Mouse (Mus musculus) thymus, postnatal 10 days (tissue): Measurements from ENCODE around the gene Hs3st3b1.

Experiments used
- DNase-seq, 2 experiments: peaks; one replicate each; pipeline ENCODE4 v3.0.0; 2021; ENCODE audit warnings: low spot score in 2 of 2

Gene Hs3st3b1

DNA sequence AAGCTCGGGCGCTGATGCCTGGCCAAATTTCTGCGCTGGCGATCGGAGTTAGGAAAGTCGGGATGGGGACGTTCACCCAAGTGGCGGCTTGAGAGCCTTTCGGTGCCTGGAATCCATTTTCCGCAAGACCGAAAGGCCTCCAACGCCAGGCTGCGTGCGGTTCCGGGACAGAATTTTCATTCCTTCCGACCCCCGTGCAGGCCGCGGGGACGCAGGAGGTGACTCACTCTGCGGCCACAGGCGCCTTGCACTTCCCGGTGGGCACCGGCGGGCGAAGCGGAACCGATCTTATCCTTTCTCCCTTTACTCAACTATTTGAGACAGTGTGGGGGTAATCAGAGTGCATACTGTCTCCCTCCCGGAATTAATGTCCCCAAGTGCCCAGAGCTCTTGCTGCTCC is 1.3 kb upstream of the Hs3st3b1 start:
- DNase-seq: no peak

DNA sequence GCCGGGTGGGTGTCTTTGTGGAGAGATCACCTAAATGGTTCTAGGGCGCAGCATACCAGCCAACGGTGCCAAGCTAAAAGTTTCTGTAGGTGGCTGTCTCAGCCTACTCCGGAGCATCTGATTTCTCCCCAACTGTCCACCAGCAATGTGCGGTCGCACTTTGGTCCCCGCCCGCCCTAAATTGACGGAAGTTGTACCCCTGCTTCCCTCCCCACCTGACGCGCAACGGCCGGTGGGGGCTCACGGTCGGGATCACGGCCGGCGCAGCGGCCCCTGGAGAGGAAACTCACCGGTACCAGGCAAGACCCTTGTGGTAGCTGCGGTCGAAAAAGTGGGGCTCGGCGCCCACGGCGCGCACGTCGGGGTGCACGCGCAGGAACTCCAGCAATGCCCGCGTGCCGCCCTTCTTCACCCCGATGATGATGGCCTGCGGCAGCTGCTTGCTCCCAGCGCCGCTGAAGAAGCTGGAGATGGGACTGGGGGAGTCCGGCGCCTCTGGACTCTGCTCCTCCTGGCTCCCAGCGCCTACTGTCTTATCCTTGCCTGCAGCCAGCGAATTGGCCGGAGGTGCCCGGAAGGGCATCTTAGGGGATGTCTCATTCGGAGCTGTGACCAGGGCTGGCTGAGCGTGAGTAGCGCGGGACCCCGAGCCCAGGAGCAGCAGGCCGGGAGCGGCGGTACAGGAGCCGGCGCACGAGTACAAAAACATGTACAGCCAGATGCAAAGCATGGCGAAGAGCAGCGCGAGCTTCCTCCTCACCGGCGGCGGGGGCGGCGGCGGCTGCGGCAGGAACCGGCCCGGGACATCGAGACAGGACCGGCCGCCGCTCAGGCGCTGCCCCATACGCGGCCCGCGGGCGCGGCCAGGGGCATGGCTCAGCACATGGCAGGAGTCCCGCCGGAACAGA is 792 bp downstream of the Hs3st3b1 start:
- peak in 1 of 2 experiments; percentile 15 for DNase-seq

DNA sequence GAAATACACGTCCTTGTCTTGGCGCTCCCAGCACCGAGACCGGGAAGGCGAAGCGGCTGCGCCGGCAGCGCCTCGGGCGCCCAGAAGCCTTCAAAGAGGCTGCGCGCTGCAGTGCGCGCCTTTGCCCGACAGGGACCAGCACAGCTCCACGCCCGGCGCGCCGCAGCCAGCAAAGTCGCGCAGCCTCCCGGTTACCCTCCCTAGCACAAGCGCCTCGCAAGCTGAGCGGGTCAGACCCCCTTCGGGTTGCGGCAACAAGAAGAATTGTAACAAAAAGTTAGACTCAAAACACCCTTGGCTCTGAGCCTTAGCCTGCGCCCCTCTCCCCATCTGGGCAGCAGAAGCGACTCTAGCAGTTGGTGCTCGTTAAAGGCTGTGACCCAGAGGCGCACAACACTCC is 1.6 kb downstream of the Hs3st3b1 start:
- DNase-seq: peak; percentile 60 to 78

DNA sequence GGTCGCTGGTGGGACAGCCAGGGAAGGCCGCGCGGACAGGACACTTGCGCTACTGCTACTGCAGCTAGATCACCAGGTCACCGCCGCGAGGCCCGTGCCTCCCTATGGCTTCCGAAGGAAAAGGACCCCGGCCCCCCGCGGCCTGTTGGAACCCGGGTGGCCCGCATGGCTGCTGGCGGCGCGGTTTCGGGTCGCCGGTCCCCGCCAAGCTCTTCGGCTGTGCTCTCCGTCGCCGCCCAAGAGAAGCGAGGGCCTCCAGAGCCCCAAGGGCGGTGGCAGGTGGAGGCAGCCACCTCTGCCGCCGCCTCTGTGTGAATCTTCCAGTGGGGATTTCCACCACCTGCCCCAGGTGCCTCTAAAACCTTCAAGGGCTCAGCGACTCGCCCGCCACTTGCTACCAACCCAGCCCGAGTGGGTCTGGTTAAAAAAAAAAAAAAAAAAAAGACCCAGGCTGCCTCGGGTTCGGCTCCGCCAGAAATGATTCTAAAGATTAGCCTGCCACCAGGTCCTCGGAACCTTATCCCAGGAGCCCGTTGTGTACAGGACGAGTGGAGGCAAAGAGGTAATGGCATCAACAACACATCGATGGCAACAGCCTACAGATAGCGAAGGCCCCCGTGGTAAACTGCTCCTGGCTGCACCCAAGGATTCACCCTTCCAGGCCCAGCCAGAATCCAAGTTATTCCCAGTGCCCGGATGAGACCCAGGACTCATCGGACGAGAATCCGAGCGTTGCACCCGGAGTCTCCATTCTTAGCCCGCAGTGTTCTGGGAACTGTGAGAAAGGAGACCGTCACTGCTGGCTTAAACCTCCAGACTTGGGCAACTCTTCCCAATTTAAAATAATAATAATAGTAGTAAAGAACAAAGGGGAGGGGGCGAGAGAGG is 2.6 kb downstream of the Hs3st3b1 start:
- no peak for DNase-seq

DNA sequence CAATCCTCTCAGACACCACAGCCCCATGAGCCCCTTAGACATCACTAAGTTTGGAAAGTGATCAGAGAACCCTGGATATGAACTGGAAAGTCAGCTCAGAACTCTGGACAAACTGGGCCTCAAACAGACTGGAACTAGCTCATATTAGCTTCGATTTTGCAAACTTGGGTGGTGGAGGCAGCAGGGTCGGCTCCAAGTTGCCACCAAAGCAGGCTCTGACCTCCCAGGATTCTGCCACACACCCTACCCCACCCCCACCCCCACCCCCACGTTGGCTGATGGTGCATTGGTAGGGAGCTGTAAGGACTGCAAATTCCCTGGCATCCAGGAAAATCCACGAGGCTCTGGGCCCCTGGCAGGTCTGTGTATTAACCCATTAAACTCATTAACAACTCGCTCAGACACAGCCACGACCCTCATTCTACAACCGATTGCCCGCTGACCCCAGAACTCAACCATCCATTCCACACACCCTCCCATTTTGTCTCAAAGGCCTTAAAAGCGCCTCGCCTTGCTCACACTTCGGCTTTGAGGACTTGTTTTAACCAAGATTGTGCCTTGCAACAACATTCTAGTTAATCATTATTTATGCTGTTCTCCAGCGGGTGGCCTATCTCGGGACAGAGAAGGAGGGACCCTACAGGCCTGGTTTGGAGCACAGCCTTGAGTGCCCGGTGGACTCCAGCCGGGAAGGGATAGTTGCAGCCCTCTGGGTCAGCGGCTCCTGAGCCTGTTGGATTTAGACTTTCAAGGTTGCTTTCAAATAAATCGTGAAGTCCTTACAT is 3.6 kb downstream of the Hs3st3b1 start:
- no peak for DNase-seq

DNA sequence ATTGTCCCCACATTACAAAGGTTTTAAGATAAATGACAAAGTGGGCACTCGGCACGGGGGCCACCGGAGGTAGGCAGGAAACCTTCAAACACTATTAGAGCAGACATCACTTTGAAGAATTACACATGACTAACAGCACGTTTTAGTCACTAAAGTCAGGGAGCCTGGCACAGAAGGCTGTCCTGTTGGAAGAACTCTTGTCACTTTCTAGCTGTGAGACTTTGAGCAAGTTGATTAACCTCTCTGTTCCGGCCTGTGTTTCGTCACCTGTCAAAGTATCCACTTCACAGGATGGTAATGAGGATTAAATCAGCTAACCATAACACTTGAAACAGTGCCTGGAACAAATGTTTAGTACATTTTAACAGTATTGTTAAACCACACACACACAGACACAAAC is 4.5 kb downstream of the Hs3st3b1 start:
- no peak for DNase-seq

DNA sequence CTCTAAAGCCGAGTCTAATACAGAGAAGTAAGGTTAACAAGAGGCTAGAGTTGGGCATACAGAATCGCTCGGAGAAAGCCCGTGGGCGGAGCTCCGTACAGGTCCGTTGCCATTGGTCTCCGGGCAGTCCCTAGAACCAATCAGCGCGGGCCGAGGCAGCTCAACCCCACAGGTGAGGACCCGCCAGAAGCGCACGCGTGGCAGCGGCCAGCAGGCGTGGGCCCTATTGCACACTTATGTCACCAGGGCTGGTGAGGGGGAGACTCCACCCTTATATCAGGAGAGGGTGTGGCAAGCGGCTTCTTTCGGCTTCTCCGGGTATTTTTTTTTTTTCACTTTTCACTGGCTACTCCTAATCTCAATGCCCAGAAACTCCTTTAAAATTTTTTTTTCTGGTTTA is 7.7 kb downstream of the Hs3st3b1 start:
- peak; percentile 45 to 50 for DNase-seq

DNA sequence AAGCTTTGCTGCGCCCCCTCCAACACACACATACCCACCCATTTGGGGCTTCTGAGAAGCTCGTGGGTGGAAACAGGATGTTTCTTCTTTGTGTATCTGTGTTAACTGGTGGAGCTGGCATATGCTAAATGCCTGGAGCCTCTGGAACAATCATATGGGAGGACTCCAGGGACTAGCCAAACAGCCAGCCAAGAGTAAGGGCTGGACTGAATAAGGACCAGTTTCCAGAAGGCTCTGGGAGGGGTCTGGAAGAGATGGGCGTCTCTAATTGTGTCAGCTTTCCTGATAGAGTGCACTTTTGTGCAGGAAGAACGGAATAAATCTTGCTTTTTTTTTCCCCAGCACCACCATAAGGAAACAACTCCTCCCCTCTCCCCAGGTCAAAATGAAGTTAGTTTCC is 8.2 kb downstream of the Hs3st3b1 start:
- DNase-seq: no peak

DNA sequence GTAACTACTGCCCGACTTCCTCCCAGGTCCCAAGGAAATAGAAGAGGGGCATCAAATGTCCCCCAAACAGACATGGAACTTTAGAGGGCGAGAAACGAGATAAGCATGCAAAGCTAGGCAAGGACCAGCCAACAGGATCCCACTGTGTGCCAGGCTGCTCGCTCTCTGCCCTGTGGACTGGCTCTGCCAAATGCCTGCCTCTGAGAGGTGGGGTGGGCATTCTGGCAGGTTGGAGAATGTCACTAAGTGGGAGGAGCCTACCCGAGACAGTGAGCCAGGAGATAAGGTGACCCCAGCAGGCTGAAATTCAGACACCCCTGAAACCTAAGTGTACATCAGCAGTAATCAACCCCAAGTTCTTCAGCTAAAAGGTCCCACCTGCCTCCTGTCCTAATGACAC is 11.1 kb downstream of the Hs3st3b1 start:
- DNase-seq: no peak

DNA sequence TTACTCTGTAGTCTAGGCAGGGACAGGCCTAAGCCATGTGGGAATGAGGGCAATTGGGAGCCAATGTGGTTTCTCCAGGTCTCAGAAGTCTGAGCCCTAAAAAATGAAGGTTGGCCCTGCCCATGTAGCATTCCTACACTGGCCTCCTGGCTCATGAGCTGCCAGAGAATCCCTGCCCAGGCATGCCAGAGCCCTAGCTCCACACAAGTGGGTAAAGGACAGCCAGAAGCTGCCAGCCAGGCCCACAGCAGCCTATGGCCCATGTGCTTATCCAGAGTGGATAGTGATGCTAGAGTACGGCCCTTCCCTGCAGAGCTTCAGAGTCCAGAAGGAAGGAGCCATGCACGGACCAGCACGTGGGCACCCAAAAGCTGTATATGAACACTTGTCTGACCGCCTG is 12.1 kb downstream of the Hs3st3b1 start:
- DNase-seq: no peak

DNA sequence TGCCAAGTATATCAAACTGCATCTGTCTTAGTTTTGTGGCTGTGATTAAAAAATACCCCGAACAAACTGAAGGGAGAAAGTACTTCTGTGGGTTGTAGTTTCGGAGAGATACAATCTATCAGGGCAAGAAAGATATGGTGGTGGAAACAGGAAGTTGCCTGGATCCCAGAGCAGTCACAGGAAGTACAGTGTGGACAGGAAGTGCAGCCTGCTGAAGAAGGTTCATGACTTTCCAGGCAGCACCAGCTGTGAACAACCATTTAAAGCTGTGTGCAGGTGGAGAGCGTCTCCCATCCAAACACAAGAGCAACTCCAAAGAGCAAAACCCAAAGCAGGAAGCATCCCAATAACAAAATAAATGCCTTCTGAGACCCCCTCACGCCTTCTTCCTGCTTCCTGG is 13.6 kb downstream of the Hs3st3b1 start:
- no peak for DNase-seq

DNA sequence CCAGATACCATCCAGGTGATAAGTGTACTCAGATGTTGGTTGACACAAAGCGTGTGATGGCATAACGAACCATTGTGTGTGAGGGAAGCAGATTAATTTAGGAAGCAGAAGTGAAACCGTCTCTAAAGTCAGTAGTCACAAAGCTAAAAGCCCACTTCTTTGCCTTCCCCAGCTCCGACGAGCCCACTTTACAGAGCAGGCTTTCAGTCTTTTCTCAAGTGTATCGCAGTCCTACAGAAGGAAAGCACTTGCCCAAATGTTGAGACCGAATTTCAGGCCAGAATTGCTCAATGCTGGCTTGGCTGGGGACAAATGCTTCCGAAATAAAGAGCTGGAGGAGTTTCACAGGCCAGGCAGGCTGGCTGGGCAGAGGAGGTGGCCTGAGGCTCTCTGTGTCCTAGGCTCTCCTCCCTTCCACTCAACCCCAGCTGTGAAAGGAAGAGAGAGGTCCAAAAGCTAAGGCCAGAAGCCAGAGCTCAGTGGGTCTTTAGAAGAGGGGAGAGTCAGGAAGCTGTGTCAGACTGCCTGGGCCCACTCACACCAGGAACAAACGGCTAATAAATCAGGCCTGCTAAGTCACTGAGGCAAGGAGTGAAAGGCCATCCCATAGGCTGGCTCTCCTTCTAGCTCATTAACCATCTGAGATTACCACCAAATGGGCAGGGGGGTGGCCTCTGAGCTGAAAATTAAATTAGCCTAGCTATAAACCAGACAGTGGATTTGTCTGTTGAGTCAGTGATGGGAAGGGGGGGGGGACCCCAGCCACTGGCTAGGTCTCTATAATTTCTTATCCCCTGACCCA is 15.3 kb downstream of the Hs3st3b1 start:
- no peak for DNase-seq

DNA sequence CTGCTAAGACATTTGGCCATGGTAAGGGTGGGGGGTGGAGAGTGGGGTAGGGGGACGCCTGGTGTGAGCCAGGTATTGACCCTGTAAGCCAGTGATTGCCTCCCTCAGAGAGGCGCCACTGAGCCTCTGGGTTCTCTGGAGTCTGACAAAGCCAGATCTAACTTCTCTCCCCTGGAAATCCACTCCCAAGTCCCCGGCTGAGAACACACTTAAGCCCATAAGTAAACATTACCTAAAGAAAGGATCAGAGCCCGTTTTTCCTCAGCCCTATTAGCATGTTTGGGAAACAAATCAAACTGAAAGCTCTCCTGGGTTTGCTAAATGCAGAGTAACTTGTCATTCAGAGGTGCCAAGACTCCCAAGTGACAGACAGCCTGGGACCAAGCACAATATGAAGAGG is 17.3 kb downstream of the Hs3st3b1 start:
- no peak for DNase-seq

DNA sequence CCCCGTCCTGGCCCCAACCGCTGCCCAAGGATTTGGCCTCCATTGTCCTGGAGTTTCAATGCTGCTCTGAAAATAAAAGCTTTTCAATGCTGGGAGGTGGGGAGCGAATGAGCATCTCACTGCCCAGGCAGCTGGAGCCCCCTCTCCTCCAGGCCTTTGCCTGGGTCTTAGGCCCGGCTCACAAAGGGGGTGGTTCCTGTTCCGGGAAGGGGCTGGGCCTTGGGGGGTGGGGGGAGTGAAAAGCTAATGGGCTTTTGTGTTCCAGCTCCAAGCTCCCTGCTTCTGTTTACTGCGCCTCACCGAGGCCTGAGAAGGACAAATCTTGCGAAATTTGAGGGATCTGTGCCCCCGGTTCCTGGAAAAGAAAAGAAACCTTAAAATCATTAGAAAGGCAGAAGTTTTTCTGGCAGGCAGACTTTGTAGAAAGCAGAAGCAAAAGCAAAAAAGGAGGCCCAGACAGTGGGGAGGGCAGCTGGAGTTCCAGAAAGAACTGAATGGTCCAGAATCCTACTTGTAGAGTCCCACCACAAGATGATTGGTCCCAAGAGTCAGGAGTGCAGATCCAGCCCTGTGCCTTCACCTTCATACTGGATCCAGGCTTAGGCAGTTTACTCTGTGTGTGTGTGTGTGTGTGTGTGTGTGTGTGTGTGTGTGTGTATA is 23.5 kb downstream of the Hs3st3b1 start:
- DNase-seq: no peak

DNA sequence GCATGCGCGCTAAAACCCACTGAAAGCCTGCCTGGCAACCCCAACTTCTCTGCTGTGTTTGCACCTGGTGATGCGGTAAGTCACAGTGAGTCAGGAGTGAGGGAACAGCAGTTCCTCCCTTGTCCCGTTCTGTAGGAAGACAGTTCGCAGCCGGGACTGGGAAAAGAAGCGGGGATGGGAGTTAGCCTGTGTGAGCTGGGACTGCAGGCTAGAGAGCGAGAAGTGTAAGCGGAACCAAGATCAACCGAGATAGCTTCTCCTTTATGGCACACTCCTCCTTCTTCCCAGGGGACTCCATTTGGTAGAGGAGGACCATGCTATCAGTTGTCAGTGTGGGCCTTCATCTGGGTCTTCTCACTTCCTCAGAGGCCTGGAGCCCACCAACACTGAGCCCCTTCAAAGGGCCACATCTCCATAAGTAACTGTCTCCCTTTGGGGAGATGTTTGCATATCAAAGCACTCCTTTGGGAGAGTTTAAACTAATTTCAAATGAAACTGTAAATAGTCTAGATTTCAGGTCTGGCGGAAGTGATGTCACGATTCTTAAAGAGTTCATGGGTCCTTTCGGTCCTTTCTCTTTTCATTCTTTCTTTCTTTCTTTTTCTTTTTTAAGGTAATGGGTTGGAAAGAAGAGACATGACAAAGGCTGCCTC is 24.1 kb downstream of the Hs3st3b1 start:
- DNase-seq: no peak

DNA sequence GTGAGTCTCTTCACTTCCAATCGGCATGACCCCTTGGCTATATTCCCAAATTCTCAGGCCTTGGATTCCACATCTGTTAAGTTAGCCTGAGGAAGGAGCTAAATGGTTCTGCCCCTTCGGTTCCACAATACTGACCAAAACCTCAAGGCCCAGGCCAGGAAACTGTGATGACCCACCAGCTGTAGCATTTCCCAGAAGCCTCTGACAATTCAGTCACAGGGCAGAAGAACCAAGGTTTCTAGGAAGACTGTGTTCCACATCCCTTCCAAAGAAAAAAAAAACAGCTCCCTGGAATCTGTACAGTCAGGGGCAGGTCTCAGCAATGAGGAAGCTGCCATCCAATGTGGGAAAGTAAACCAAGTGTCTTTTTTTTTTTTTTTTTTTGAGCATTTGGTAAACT is 25.1 kb downstream of the Hs3st3b1 start:
- no peak for DNase-seq

DNA sequence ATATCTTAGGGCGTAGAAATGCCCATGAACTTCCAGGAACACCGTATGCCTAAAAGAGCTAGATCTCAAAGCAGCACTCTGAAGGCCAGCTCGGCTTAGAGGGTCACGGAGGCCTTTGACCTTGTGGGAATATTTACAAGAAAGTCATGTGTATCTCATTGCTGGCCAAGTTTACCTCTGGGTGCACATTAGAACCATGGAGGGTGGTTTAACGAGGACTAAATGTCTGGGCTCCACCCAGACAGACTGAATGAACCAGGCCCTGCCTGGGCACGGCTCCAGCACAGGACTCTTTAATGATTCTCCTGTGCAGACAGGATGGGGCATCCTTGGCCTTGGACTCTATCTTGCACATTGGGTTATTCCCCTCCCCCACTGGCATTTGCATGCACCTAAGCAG is 27.9 kb downstream of the Hs3st3b1 start:
- no peak for DNase-seq

DNA sequence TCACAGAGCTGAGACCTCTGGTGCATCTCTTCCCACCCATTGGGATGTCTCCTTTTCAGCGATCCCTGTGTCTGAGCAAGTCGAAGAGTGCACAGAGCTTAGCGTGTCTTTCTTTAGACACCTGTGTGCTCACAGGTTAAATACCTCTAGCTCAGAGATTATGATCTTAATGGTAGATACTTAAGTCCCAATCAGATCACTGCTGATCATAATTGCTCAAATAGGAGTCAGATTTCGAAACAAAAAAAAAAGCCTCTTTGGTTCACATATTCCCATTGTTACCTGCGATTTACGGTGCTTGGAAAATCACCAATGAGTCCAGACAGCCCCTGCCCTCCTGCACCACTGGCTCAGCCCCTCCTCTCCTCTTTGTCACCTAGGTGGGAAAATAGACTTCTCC is 28.5 kb downstream of the Hs3st3b1 start:
- DNase-seq: no peak

DNA sequence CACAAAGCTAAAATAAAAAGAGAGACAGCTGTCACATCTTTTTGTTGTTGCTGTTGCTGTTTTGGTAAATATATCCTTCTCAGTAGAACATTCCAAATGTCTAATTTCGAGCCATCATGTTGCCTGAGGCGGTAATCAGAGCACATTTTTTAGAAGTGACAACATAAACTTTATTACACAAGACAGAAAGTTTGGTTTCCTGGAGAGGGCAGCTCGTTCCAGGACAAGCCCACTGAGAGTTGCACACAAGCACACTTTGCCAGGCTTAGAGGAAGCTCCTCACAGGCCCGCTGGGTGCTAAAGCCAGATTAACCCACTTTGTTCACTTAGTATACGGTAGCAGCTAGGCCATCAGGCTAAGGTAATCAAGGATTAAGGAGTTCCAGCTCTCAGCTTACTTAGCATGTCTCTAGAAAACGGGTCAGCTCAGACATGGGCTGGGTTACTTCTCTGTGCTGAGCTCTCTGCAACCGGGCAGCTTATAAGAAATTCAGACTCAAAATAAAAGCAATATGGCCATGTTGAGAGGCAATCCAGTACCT is 30.5 kb downstream of the Hs3st3b1 start:
- DNase-seq: no peak

DNA sequence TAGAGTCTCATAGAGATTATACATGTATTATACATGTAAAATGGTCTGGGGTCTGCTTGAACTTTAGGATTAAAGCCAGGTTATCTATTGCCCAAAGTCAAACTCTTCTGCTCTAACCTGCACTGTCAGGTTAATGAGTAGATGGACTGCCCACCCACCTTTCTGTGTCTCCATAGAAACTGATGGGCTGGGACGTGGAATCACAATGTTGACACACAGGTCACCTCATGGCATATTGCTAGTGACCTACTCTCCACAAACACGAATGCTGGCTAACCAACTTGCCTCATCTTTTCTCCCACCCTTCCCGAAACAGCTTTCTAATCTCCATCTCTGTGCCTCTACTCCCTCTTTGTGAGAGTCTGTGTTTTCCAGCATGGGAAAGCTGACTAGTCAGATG is 38.7 kb downstream of the Hs3st3b1 start:
- no peak for DNase-seq
